Mouse (Mus musculus) heart, postnatal 0 days (tissue): ENCODE measurements at regions not wholly inside any gene's neighbourhood (a gene's known extent, or its start where the extent isn't known, plus 50 kb on each side); places are given as distances from the start of the nearest gene placed in this dataset.

Experiments
- ATAC-seq: fragments of 200-750 bp; cut with Nextera tagmentation; 2 replicates; pipeline ENCODE4 v1.8.0; 2017; ENCODE audit warnings: low read depth, moderate number of reproducible peaks, moderate library complexity; ENCODE audit not compliant: insufficient read depth
- DNase-seq: peaks from one replicate; pipeline ENCODE4 v3.0.0-alpha.2; 2016; ENCODE audit warnings: low spot score
- H3K27ac ChIP-seq: fragments of 300-500 bp; sonication (generic); 2 replicates; pipeline ENCODE4 v1.5.1; 2014; ENCODE audit warnings: low read depth, mild to moderate bottlenecking
- H3K27me3 ChIP-seq: fragments of 300-500 bp; sonication (generic); 2 replicates; pipeline ENCODE4 v1.6.1; 2014; ENCODE audit warnings: low read length, mixed read lengths; ENCODE audit not compliant: control insufficient read depth, insufficient read depth
- H3K36me3 ChIP-seq: fragments of 300-500 bp; sonication (generic); replicated peaks from 2 replicates; pipeline ENCODE4 v1.6.1; 2014; ENCODE audit warnings: low read length, mixed read lengths; ENCODE audit not compliant: control insufficient read depth, insufficient read depth
- H3K4me1 ChIP-seq: fragments of 300-500 bp; sonication (generic); 2 replicates; pipeline ENCODE4 v1.6.1; 2014; ENCODE audit warnings: antibody characterized with exemption; ENCODE audit not compliant: control insufficient read depth, insufficient read depth
- H3K4me2 ChIP-seq: fragments of 300-500 bp; sonication (generic); 2 replicates; pipeline ENCODE4 v1.6.1; 2014; ENCODE audit warnings: low read depth, mild to moderate bottlenecking, low read length, moderate library complexity
- H3K4me3 ChIP-seq: fragments of 300-500 bp; sonication (generic); 2 replicates; pipeline ENCODE4 v1.5.1; 2014; ENCODE audit warnings: low read depth, low read length
- H3K9ac ChIP-seq: fragments of 300-500 bp; sonication (generic); replicated peaks from 2 replicates; pipeline ENCODE4 v1.6.1; 2014; ENCODE audit warnings: low read depth, low read length, mixed read lengths
- H3K9me3 ChIP-seq: fragments of 300-500 bp; sonication (generic); replicated peaks from 2 replicates; pipeline ENCODE4 v1.6.1; 2016; ENCODE audit warnings: low read length; ENCODE audit not compliant: control insufficient read depth
- CTCF ChIP-seq: IDR thresholded peaks from 2 replicates; pipeline ENCODE4 v1.5.1; 2016; ENCODE audit warnings: antibody characterized with exemption, control low read depth, low read depth
- EP300 ChIP-seq: IDR thresholded peaks from 2 replicates; pipeline ENCODE4 v1.6.1; 2016; ENCODE audit warnings: antibody characterized with exemption, low read depth
- WGBS: fragments of 180-500 bp; shearing (Covaris S2); extraction: QIAGEN DNeasy Blood & Tissue Kit; methylation state at CpG from one replicate; pipeline ENCODE4 v1.1.7; 2014; 5-methylcytosine and 5-hydroxymethylcytosine counted together

DNA sequence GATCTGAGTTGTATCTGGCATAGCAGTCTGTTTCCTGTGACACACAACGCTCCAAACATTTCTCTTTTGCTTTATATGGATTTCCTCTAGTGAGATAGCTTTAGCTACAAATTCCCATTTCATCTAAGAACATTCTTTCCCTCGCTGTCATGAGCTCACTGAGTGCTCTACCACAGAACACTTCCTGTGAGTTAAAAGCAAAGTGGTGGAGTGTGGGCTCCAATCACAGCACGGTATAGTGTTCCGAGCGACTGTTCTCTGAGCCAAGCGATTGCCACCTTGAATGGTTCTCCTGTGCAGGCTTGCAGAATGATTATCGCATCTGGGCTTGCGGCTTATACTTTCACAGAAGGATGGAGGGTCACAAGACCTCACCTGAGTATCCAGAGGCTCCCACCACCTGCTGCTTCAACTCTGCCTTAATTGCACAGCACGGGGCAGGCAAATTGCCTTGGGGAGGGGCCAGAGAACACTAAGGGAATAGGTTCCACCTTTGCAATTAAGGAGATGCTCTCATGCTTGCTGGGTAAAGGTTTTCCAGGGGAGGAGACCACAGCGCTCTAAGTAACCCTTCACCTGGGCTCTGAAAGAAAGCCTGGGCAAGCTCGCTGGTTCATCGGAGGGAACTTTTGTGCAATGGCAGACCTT, 477.7 kb downstream of the Zfp704 start:
- no peak overlapping the region for H3K4me2 ChIP-seq
- H3K9me3 ChIP-seq, result no peaks in the 10 kb centered on the region
- H3K4me3 ChIP-seq, result no peak overlapping the region
- peaks cover 13% of the 10 kb centered on the region; the same call in 1 of the 2 replicates for H3K4me1 ChIP-seq
- ATAC-seq (no peak), DNase-seq (peak; percentile 45)
- H3K27me3 ChIP-seq, result no peaks in the 10 kb centered on the region
- TF ChIP-seq CTCF, result no peak
- no peak for TF ChIP-seq EP300
- no peak overlapping the region for H3K9ac ChIP-seq
- no peaks in the 10 kb centered on the region for H3K36me3 ChIP-seq
- H3K27ac ChIP-seq, result no peak overlapping the region
- WGBS, result 70% methylated on average over 12 of the region's 12 CpGs

DNA sequence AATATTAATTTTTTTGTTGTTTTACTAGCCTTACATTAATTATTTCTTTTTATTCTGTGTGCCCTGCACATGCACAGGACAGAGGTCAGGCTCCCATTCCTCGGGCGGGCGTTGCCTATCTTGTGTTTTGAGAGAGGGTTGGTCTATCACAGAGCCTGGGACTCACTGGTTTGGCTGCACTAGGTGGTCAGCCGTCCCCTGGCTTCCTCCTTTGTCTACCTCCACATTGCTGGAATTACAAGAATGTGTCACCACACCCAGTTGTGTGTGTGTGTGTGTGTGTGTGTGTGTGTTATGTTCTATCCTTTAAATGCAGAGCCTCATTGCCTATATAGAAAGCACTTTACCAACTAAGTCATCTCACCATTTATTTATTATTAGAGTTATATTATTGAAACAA, 478.5 kb downstream of the Zfp704 start:
- 42% methylated on average over 4 of the region's 4 CpGs for WGBS
- no peak for DNase-seq
- peaks cover 13% of the 10 kb centered on the region; the same call in 1 of the 2 replicates for H3K4me1 ChIP-seq
- ATAC-seq, result no peak
- no peak overlapping the region for H3K4me2 ChIP-seq
- H3K27ac ChIP-seq, result no peak overlapping the region
- H3K4me3 ChIP-seq, result no peak overlapping the region
- H3K27me3 ChIP-seq, result no peaks in the 10 kb centered on the region
- TF ChIP-seq CTCF (no peak), EP300 (no peak)
- H3K9ac ChIP-seq, result no peak overlapping the region
- no peaks in the 10 kb centered on the region for H3K9me3 ChIP-seq
- no peaks in the 10 kb centered on the region for H3K36me3 ChIP-seq

DNA sequence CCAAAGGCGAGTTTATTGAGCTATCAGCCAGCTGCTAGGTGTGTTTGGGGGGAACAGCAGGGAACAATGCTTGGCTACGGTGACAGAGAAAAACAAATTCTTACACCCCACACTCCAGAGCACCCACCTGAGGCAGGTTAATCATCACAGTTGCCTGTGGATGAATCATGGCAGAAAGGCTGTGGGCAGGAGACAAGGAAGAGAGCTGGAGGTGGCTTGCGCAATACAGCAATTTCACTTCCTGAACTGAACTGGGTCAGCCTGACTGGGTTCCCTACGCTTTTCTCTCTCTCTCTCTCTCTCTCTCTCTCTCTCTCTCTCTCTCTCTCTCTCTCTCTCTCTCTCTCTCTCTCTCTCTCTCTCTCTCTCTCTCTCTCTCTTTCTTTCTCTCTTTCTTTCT, 481.5 kb downstream of the Zfp704 start:
- no peak overlapping the region for H3K9ac ChIP-seq
- ATAC-seq (no peak), DNase-seq (no peak)
- H3K27me3 ChIP-seq, result no peaks in the 10 kb centered on the region
- H3K9me3 ChIP-seq, result no peaks in the 10 kb centered on the region
- H3K27ac ChIP-seq, result no peak overlapping the region
- H3K4me3 ChIP-seq, result no peak overlapping the region
- H3K4me2 ChIP-seq, result no peak overlapping the region
- 77% methylated on average over 4 of the region's 4 CpGs for WGBS
- TF ChIP-seq CTCF (no peak), EP300 (no peak)
- peaks cover 4% of the 10 kb centered on the region; the same call in 1 of the 2 replicates for H3K4me1 ChIP-seq
- H3K36me3 ChIP-seq, result no peaks in the 10 kb centered on the region

DNA sequence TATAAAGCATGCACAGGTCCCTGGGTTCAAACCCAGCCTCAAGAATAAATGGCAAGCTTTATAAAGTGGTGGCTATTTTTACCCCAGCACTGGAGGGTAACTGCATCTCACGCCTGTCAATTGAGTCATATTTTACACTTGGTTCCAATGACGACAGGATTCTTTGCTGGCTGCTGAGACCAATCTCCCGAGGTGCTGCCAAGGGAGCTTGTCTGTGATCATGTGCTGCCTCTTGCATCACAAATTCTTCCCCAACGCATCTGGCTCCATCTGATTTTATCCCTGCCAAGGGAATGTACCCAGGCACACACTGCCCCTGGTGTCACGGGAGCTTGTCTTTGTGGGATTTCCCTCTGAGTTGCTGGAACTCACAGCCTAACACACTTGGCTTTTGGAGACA, 486.8 kb downstream of the Zfp704 start:
- WGBS, result 9% methylated on average over 5 of the region's 5 CpGs
- no peak overlapping the region for H3K4me3 ChIP-seq
- TF ChIP-seq EP300 (no peak; the same call in 1 of the 2 replicates), CTCF (no peak)
- H3K27ac ChIP-seq, result peak overlapping the region; percentile 56
- H3K4me2 ChIP-seq, result no peak overlapping the region
- no peaks in the 10 kb centered on the region for H3K27me3 ChIP-seq
- H3K9me3 ChIP-seq, result no peaks in the 10 kb centered on the region
- 0 out of 2 replicates have a peak, but pooled peaks cover 3% of the 10 kb centered on the region for H3K4me1 ChIP-seq
- no peak overlapping the region for H3K9ac ChIP-seq
- DNase-seq (peak; percentile 84), ATAC-seq (peak; percentile 86)
- no peaks in the 10 kb centered on the region for H3K36me3 ChIP-seq

DNA sequence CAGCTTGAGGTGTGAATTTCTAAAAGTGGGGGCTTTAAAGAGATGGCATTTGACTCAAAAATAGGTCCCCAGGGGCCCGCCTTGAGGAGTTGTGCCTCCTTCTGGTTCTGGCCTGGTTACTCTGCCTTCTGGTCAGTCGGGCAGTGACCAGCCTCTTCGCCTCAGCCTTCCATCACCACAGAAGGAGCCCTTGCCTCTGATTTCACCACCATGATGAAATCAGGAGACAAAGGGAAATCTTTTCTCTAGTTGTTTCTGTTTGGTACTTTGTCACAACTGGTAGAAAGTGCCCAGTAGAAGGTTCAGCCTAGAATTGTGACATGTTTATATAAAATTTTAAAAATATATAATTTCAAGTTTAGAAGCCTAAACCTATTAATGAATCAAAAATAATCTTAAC, 492.0 kb downstream of the Zfp704 start:
- Histone ChIP-seq H3K27ac (no peak overlapping the region), H3K4me1 (0 out of 2 replicates have a peak, but pooled peaks cover 10% of the 10 kb centered on the region)
- WGBS, result 91% methylated on average over 3 of the region's 3 CpGs

DNA sequence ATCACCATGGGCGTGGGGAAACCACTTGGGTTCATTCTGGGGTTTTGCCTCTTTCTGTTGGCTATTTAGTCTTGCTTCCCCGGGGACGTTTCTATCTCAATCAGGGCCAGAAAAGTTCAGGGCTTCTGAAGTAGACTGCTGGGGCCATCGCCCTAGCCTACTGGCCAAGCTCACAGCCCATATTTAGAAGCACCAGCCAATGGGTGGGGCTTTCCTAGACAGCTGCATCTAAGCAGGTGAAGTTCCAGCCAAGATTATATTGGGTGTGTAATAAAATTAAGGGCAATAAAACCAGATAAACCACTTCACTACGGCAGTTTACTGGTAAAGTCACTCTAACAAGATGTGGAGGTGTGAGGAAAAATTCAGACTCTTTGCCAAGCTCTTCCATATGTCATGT, 496.5 kb downstream of the Zfp704 start:
- TF ChIP-seq CTCF (no peak), EP300 (no peak)
- ATAC-seq (no peak), DNase-seq (no peak)
- Histone ChIP-seq H3K4me1 (0 out of 2 replicates have a peak, but pooled peaks cover 10% of the 10 kb centered on the region), H3K4me3 (no peak overlapping the region), H3K27ac (no peak overlapping the region), H3K27me3 (no peaks in the 10 kb centered on the region), H3K9me3 (no peaks in the 10 kb centered on the region), H3K9ac (no peak overlapping the region), H3K4me2 (no peak overlapping the region), H3K36me3 (no peaks in the 10 kb centered on the region)
- 57% methylated on average over 5 of the region's 5 CpGs for WGBS

More for the DNA sequence above, 492.0 kb downstream of the Zfp704 start:
- H3K4me3 ChIP-seq, result no peak overlapping the region
- DNase-seq (no peak), ATAC-seq (no peak)
- no peaks in the 10 kb centered on the region for H3K36me3 ChIP-seq
- TF ChIP-seq CTCF, result no peak
- TF ChIP-seq EP300, result no peak
- H3K9ac ChIP-seq, result no peak overlapping the region
- H3K9me3 ChIP-seq, result no peaks in the 10 kb centered on the region
- H3K4me2 ChIP-seq, result no peak overlapping the region
- no peaks in the 10 kb centered on the region for H3K27me3 ChIP-seq
